Mouse (Mus musculus) right cerebral cortex, postnatal 4 days (tissue): ENCODE data around the gene Emp3.
"Not testable (repeated sequence)": the region's sequence is repeated elsewhere in the genome, so short reads cannot be mapped to it uniquely, and the experiment has no call there.

Experiments
- DNase-seq: peaks from one replicate; pipeline ENCODE4 v3.0.0-alpha.2; 2022

The Emp3 gene

DNA sequence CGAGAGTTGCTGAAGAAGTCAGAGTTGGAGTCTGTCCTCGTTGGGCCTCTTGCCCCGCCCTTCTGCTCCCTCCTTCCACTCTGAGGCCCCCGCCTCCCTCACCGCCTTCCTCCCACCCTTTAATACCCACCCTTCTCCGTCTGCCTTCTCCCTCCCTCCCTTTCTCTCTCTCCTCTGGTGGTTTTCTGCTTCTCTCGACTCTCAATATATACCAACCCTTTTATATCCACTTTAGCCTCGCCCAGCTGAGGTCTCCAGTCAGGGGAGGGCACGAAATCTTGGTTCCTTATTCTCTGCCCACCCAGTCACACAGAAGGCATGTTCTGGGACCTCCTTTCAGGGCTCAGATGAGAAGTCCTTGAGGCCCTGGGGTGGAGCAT, at the start of gene Emp3:
Gene Emp3 (minus strand): TSS at position 163 of the 380 bp plus-strand sequence.
- no peak for DNase-seq

DNA sequence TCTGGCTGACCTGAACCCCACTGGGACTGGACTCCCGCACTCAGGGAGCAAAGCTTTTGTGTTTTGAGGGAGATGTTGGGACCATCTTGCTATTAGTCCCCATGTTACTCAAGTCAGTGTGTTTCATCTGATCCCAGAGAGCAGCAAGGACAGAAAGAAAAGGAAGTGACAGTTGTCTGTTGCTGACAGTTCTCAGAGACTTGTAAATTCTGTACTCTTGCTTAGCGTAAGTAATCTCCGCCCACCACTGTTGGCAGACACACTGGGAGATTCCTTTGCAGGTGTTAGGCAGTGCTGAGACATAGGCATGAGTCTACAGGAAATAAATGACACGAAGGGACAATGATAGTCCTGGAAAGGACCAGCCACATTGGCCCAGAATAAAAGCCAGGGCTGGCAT, 35.4 kb upstream of the Emp3 start:
- no peak for DNase-seq

- DNase-seq: no peak
Measured at GRCm38 (mm10) chr7:45949061-45949460, 27.9 kb upstream of the Emp3 start.

DNA sequence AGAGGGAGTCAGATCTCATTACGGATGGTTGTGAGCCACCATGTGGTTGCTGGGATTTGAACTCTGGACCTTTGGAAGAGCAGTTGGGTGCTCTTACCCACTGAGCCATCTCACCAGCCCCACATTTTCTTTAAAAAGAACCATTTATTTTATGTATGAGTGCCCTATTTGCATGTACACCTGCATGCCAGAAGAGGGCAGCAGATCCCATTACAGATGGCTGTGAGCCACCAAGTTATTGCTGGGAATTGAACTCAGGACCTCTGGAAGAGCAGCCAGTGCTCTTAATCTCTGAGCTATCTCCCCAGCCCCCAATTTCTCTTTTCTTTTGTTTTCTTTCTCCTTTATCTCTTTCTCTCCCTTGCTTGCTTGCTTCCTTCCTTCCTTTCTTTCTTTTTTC, 22.1 kb upstream of the Emp3 start:
- not testable (repeated sequence) for DNase-seq

DNA sequence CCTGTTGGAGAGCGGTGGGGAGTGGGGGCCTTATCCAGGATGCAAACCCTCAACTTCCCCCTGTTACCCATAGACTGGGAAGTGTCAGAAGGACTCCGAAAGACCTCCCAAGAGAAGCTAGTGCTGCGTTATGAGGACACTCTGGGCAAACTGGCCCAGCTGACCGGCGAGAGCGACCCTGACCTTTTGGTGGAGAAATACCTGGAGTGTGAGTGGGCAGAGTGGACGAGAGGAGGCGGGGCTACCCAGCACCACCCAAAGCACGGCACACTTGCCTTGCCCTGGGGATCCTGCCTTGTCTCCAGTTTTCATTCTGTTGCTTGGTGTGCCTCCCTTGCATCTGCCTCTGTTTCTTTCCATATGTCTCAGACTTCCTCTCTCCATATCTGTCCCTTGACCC, 20.8 kb upstream of the Emp3 start:
- DNase-seq: no peak

- no peak for DNase-seq
Measured at GRCm38 (mm10) chr7:45939836-45940235, 18.6 kb upstream of the Emp3 start.

GRCm38 (mm10) chr7:45935114-45935513, 13.9 kb upstream of the Emp3 start:
- peak; percentile 47 for DNase-seq

DNA sequence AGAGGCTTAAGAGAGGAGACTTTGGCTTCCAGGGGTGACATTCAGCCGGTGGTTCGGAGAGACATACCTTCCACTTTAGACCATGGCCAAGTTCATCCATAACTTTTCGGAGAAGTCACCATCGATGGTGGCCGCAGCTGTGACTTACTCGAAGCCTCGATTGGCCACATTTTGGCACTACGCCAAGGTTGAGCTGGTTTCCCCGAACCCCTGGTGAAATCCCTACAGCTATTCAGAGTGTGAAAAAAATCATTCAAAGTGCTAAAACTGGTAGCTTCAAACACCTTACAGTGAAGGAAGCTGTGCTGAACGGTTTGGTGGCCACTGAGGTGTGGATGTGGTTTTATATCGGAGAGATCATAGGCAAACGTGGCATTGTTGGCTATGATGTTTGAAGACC, 12.6 kb upstream of the Emp3 start:
- DNase-seq: not testable (repeated sequence)

DNA sequence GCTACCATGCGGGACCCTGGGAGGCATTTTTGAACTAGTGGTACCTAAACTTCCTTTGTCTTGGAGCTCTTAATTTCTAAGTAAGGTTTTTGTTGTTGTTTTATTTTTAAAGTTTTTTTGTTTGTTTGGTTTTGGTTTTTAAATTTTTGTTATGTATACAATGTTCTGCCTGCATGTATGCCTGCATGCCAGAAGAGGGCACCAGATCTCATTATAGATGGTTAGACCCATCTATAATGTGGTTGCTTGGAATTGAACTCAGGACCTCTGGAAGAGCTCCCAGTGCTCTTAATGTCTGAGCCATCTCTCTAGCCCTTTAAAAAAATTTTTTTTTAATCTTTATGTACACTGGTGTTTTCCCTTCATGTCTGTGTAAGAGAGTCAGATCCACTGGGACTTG, 8.5 kb upstream of the Emp3 start:
- DNase-seq: no peak

- no peak for DNase-seq
Measured at GRCm38 (mm10) chr7:45928626-45929295, 7.6 kb upstream of the Emp3 start.

DNA sequence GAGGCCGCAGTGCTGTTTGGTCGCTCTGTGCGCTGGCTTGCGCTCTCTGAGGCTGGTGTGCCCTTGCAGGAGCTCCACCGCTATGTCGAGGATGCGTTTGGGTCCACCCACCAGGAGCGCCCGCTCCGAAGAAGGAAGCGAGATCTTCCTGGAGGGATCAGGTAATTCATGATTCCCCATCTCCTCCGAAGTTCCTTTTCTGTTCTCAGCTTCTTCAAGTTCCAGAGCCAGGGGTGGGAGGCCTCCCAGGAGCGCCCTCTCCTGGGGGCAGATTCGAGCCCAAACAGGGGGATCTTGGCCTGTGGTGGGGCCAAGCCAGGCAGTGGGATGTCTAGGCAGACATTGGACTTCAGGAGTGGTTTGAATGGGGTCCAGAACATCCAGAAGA, 3.2 kb upstream of the Emp3 start:
- DNase-seq: no peak

GRCm38 (mm10) chr7:45923762-45924428, 2.7 kb upstream of the Emp3 start, which contains the start of gene Ccdc114:
Gene Ccdc114 (plus strand): TSS chr7:45924072.
- DNase-seq: peak; percentile 30

DNA sequence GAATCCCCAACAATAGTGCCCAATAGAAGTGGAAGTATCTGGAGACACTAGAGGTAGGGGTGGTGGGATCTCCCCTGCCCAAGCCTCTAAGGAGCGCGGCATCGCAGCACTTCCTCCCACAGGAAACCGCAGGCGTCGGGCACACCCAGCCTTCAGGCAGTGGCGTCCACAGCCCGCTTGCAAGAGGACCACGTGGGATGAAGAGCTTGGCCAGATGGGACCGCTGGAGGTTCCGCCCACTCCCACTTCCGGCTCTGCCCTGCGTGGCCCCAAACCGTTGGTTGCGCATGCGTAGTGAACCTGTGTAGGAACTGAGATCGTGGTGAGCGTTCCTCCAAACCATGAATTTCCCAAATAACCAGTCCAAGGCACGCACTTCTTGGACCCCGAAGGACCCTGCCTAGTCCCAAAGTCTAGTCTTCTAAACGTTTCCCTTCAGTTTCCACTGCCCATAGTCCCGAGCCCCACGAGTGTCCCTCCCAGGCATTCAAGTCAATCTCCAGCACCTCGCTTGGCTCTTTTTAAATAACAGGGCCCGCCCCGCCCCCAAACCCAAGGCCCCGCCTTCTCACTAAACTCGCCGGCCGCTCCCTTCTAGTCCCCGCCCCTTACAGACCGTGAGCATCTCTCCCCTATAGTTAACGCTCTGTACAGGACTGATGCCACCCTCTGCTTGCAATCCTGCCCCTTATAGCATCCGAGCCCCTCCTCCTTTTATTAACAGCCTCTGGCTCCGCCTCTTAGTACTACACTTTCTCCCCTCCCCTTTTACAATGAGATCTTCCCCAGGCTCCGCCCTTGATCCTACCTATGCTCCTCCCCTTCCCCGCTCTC, 1.9 kb upstream of the Emp3 start:
- peak; percentile 89 for DNase-seq

GRCm38 (mm10) chr7:45921950-45922600, 871 bp upstream of the Emp3 start:
- DNase-seq: no peak

- no peak for DNase-seq
Measured at GRCm38 (mm10) chr7:45920583-45921241, 492 bp downstream of the Emp3 start.

GRCm38 (mm10) chr7:45919761-45920160, 1.4 kb downstream of the Emp3 start:
- no peak for DNase-seq

DNA sequence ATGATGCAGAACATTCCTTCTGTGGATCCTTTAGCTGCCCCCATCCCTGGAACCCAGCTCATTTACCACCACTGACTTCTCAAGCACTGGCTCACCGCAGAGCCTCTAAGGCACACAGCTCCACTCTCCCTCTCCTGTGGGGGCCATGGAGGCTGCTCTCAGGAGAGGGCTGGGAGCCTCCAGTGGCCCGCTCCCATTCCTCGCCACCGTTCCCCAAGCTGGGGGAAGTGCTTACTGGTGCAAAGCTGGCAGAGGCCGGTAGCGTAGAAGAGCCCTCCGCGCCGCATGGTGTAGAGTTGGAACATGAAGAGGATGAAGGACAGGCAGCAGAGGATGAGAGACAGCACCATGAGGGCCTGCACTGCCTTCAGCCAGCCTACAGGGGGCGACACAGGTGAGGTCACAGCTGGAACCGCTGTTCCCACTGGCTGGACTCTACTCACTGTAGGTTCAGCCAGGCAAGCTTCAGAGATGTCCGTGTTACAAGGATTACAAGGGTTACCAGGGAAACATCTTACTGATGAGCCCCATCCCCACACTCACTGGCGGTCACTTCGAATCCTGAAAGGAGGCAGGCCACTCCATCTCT, 2.0 kb downstream of the Emp3 start:
- no peak for DNase-seq

DNA sequence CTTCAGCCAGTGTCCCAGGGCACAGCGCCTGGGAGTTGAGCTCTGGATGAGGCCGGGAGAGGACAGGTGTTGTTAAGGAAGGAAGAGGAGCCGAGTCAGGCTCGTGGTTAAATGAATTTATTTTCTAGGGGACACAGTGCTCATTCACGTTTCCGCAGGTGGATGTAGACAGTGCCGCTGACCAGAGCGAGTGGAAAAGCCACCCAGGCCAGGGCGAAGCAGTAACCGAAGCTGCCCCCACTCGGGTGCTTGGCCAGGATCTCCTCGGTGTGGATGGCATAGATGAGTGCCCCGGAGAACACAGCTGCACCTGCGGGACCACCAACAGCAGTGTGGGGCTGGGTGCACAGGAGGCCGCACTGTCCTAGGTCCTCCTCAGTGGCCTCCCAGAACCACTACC, 3.3 kb downstream of the Emp3 start:
- no peak for DNase-seq

DNA sequence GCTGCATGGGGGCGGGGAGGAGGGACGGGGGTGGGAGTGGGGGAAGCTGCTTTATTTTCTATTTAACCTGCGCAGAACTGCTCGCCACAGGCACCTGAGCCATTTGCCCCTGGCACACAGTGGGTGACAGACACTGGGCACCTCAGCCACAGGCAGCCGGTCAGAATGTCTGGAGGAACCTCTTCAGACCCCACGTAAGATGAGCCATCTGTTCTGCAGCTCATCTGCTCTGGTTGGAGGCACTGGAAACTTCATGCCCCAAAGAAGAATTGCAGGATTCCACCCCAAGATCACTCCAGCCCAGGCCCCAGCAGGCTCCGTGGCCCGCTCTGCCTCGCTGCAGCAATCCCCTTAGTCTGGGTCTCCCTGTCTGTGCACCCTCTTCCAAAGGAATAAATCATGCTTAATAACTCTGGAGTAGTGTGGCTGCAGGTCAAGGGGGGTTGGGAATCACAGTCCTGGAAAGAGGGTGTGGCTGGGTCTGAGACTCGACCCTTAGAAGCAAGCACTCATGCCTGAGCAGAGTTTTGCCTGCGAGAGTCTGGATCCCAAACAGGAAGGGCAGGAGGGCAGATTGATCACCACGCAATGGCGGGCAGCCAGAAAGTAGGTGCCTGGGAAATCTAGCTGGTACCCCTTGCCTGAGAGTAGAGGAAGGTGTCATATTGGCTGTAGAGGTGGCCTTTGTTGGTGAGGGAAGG, 4.0 kb downstream of the Emp3 start:
- no peak for DNase-seq

DNA sequence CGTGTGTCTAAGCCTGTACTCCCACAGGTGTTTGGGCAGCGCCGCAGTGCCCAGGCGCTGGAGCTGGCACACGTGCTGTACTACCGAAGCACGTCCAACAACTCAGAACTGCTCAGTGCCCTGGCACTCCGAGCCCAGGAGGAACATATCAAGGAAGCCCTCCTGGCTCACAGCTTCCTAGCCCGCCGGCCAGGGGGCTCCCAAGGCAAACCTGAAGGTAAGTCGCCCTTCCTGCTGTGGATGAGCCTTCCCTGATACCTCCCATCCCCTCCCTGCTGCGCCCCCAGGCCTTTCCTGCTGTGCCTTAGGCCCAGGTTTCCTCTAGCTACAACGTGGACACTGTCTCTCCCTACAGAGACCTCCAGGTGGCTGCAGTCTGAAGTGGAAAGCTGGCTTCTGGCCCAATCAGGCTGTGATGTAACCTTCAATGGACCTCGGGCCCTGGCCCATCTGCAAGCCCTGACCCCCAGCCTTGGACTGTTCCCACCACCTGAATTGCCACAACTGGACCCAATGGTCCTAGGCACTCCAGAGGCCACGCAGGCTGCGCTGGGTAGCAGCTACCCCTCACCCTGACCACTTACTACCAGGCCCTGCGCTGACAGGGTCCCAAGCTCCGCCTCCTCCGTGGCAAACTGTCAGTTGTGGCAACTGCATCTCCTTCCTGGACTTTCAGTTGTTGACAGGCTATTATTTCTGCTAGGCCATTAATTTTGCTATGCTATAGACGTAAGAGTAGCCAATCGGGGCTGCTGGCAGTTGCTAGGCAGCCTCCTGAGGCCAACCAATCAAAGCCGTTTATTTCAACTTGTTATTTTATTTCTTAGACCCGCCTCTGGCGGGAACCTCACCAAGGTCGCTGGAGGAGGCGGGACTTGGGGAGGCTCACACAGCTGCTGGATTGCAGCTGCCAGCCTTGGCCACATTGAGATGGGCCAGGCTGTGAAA, 4.9 kb downstream of the Emp3 start:
- DNase-seq: peak; percentile 61

- no peak for DNase-seq
Measured at GRCm38 (mm10) chr7:45915011-45915410, 6.2 kb downstream of the Emp3 start.
